Mouse (Mus musculus) CH12.LX (cell line): ENCODE results near the gene Gmpr2.

Source experiments
- CTCF ChIP-seq, 2 experiments: IDR thresholded peaks in 1 of 2; conservative IDR thresholded peaks in 1 of 2; 2 replicates each; pipeline ENCODE4 v1.5.1; 2011 to 2012; ENCODE audit warnings: low read depth in 2 of 2, low read length in 2 of 2, improper control_type of control experiment in 1 of 2, inconsistent platforms in 1 of 2, mild to moderate bottlenecking in 1 of 2, moderate library complexity in 1 of 2
- E2F4 ChIP-seq: IDR thresholded peaks from 2 replicates; pipeline ENCODE4 v1.6.1; 2011; ENCODE audit warnings: low read depth, low read length, improper control_type of control experiment; ENCODE audit not compliant: insufficient replicate concordance
- EP300 ChIP-seq: IDR thresholded peaks from 2 replicates; pipeline ENCODE4 v1.6.1; 2011; ENCODE audit warnings: low read length, improper control_type of control experiment
- MAFK ChIP-seq: IDR thresholded peaks from 2 replicates; pipeline ENCODE4 v1.6.1; 2011; ENCODE audit warnings: low read length, improper control_type of control experiment; ENCODE audit not compliant: insufficient replicate concordance
- NELFE ChIP-seq: IDR thresholded peaks from 2 replicates; pipeline ENCODE4 v1.6.1; 2011; ENCODE audit warnings: low read depth, low read length, improper control_type of control experiment
- POLR2A ChIP-seq: IDR thresholded peaks from 2 replicates; pipeline ENCODE4 v1.6.1; 2011; ENCODE audit warnings: low read depth, mild to moderate bottlenecking, improper control_type of control experiment, low read length
- SMC3 ChIP-seq: IDR thresholded peaks from 2 replicates; pipeline ENCODE4 v1.6.1; 2011; ENCODE audit warnings: low read depth, low read length, improper control_type of control experiment

DNA sequence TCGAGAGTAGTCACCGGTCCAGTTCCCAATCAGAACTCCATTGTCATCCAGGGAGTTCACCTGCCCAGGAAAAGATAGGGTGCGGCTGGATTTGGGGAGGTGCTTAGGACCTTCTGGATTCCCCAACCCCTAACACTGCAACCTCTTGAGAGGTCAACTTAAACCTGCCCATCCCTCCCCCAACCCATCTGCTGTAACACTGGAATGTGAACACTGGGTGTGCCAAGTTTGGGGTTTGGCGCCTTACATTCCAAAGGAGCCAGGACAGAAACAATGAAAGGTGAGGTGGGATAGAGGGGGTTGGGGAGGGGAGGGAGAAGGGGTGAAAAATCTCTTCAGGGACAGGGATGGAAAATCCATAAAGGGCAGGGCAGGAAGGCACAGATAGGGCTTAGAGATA is 37.8 kb downstream of the Gmpr2 start:
- no peak for TF ChIP-seq CTCF (conservative IDR thresholded peaks at IDR 0.05 in 1 of 2, IDR thresholded peaks at IDR 0.05 in 1 of 2; ENCODE audit: low read depth in 2 of 2, low read length in 2 of 2)
- no peak for TF ChIP-seq E2F4
- TF ChIP-seq POLR2A: no peak
- no peak for TF ChIP-seq MAFK
- TF ChIP-seq NELFE: no peak
- TF ChIP-seq EP300: no peak
- no peak for TF ChIP-seq SMC3
